Mouse (Mus musculus): ENCODE measurements around the gene Samd8. TPM values are rescaled to one million over a fixed set of nuclear protein-coding genes. Genes with fewer than 3 reads are reported as not detected.

Gene Samd8
- total RNA-seq, 1 experiment = 31.4 TPM

GRCm38 (mm10) chr14:21729936-21730335 lies 20.4 kb upstream of the Samd8 start:
- no peak overlapping the region for H3K4me3 ChIP-seq (ENCODE audit: insufficient read depth in 1 of 2, low read depth in 1 of 2, low read length in 2 of 2, poor library complexity in 1 of 2, severe bottlenecking in 1 of 2)
- no peaks in the 10 kb centered on the region for H3K36me3 ChIP-seq (ENCODE audit: control insufficient read depth, insufficient read depth, low read length, poor library complexity, severe bottlenecking)
- no peak overlapping the region for H3K9ac ChIP-seq (ENCODE audit: insufficient read depth, low read depth, low read length, poor library complexity, severe bottlenecking)
- no peak overlapping the region for H3K27ac ChIP-seq (ENCODE audit: insufficient read depth, low read depth, low read length, poor library complexity, severe bottlenecking)
- DNase-seq (ENCODE audit: low read depth, low spot score) = no peak
- no peaks in the 10 kb centered on the region for H3K4me1 ChIP-seq (ENCODE audit: control insufficient read depth in 2 of 2, insufficient read depth in 2 of 2, low read length in 2 of 2, poor library complexity in 1 of 2)
- in situ Hi-C loops (cut with MboI; ENCODE audit: low sequenced_read_pairs in 2 of 2, unreplicated experiment in 2 of 2) = loop anchor here (10.0 to 25.0 kb wide), 2 partner anchors 585 to 593 kb away; no protein-coding TSS in a partner anchor
- no peaks in the 10 kb centered on the region for H3K9me3 ChIP-seq (ENCODE audit: control insufficient read depth, insufficient read depth, low read depth, low read length)
- TF ChIP-seq CHD2 (IDR thresholded peaks at IDR 0.05; ENCODE audit: low read depth, low read length) = no peak
- no peak for TF ChIP-seq HCFC1 (IDR thresholded peaks at IDR 0.05; ENCODE audit: borderline replicate concordance, insufficient read depth, low read length)
- no peak for TF ChIP-seq MAFK (IDR thresholded peaks at IDR 0.05; ENCODE audit: insufficient read depth, low read depth, low read length)
- no peak for TF ChIP-seq ZNF384 (IDR thresholded peaks at IDR 0.05; ENCODE audit: low read depth, low read length)
- TF ChIP-seq ZC3H11A (IDR thresholded peaks at IDR 0.05; ENCODE audit: borderline replicate concordance, low read depth, low read length) = no peak

- no peak for DNase-seq (ENCODE audit: low read depth, low spot score)
These were observed 17.0 kb upstream of the Samd8 start for GRCm38 (mm10) chr14:21733131-21733905.

DNA sequence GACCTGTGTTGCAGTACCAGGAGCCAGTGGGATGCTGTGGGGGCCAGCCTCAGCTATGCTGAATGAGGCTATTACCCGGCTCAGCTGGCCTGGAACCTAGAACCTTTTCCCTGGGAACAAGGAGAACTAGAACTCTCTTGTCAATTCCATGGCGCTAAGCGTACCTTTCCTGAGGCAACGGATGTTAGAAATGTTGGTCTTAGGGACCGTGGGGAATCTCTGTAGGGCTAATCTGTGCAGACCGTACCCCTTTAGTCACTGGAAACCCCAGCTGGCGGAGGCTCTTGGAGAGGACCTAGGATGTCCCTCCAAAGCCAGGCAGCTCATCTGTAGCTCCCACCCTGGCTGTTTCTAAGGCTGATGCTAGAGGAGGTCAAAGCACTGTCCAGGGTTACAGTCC lies 10.0 kb upstream of the Samd8 start:
- TF ChIP-seq MAFK (IDR thresholded peaks at IDR 0.05; ENCODE audit: insufficient read depth, low read depth, low read length) (no peak), HCFC1 (IDR thresholded peaks at IDR 0.05; ENCODE audit: borderline replicate concordance, insufficient read depth, low read length) (no peak), ZC3H11A (IDR thresholded peaks at IDR 0.05; ENCODE audit: borderline replicate concordance, low read depth, low read length) (no peak), ZNF384 (IDR thresholded peaks at IDR 0.05; ENCODE audit: low read depth, low read length) (no peak), CHD2 (IDR thresholded peaks at IDR 0.05; ENCODE audit: low read depth, low read length) (no peak)
- in situ Hi-C loops (cut with MboI; ENCODE audit: low sequenced_read_pairs in 2 of 2, unreplicated experiment in 2 of 2) = loop anchor here in 1 of 2 experiments (25.0 kb wide), 1 partner anchor 603 kb away; no protein-coding TSS in a partner anchor
- Histone ChIP-seq H3K9me3 (ENCODE audit: control insufficient read depth, insufficient read depth, low read depth, low read length) (no peaks in the 10 kb centered on the region), H3K36me3 (ENCODE audit: control insufficient read depth, insufficient read depth, low read length, poor library complexity, severe bottlenecking) (no peaks in the 10 kb centered on the region), H3K9ac (ENCODE audit: insufficient read depth, low read depth, low read length, poor library complexity, severe bottlenecking) (no peak overlapping the region), H3K4me3 (ENCODE audit: insufficient read depth in 1 of 2, low read depth in 1 of 2, low read length in 2 of 2, poor library complexity in 1 of 2, severe bottlenecking in 1 of 2) (no peak overlapping the region), H3K4me1 (ENCODE audit: control insufficient read depth in 2 of 2, insufficient read depth in 2 of 2, low read length in 2 of 2, poor library complexity in 1 of 2) (no peaks in the 10 kb centered on the region), H3K27ac (ENCODE audit: insufficient read depth, low read depth, low read length, poor library complexity, severe bottlenecking) (no peak overlapping the region)
- DNase-seq (ENCODE audit: low read depth, low spot score) = no peak

More at GRCm38 (mm10) chr14:21733131-21733905, 17.0 kb upstream of the Samd8 start:
- TF ChIP-seq CHD2 (IDR thresholded peaks at IDR 0.05; ENCODE audit: low read depth, low read length) (no peak), ZC3H11A (IDR thresholded peaks at IDR 0.05; ENCODE audit: borderline replicate concordance, low read depth, low read length) (no peak), ZNF384 (IDR thresholded peaks at IDR 0.05; ENCODE audit: low read depth, low read length) (no peak), MAFK (IDR thresholded peaks at IDR 0.05; ENCODE audit: insufficient read depth, low read depth, low read length) (no peak), HCFC1 (IDR thresholded peaks at IDR 0.05; ENCODE audit: borderline replicate concordance, insufficient read depth, low read length) (no peak)
- in situ Hi-C loops (cut with MboI; ENCODE audit: low sequenced_read_pairs in 2 of 2, unreplicated experiment in 2 of 2) = loop anchor here (10.0 to 25.0 kb wide), 2 partner anchors 589 to 596 kb away; no protein-coding TSS in a partner anchor
- H3K9ac ChIP-seq (ENCODE audit: insufficient read depth, low read depth, low read length, poor library complexity, severe bottlenecking) = no peak overlapping the region
- no peaks in the 10 kb centered on the region for H3K4me1 ChIP-seq (ENCODE audit: control insufficient read depth in 2 of 2, insufficient read depth in 2 of 2, low read length in 2 of 2, poor library complexity in 1 of 2)
- H3K36me3 ChIP-seq (ENCODE audit: control insufficient read depth, insufficient read depth, low read length, poor library complexity, severe bottlenecking) = no peaks in the 10 kb centered on the region
- H3K9me3 ChIP-seq (ENCODE audit: control insufficient read depth, insufficient read depth, low read depth, low read length) = no peaks in the 10 kb centered on the region
- H3K27ac ChIP-seq (ENCODE audit: insufficient read depth, low read depth, low read length, poor library complexity, severe bottlenecking) = no peak overlapping the region
- no peak overlapping the region for H3K4me3 ChIP-seq (ENCODE audit: insufficient read depth in 1 of 2, low read depth in 1 of 2, low read length in 2 of 2, poor library complexity in 1 of 2, severe bottlenecking in 1 of 2)

GRCm38 (mm10) chr14:21741314-21741713 lies 9.0 kb upstream of the Samd8 start:
- H3K9ac ChIP-seq (ENCODE audit: insufficient read depth, low read depth, low read length, poor library complexity, severe bottlenecking) = no peak overlapping the region

More at GRCm38 (mm10) chr14:21741314-21741713, 9.0 kb upstream of the Samd8 start:
- in situ Hi-C loops (cut with MboI; ENCODE audit: low sequenced_read_pairs in 2 of 2, unreplicated experiment in 2 of 2) = loop anchor here in 1 of 2 experiments (25.0 kb wide), 1 partner anchor 604 kb away; no protein-coding TSS in a partner anchor
- H3K4me3 ChIP-seq (ENCODE audit: insufficient read depth in 1 of 2, low read depth in 1 of 2, low read length in 2 of 2, poor library complexity in 1 of 2, severe bottlenecking in 1 of 2) = no peak overlapping the region
- no peak for DNase-seq (ENCODE audit: low read depth, low spot score)
- TF ChIP-seq CHD2 (IDR thresholded peaks at IDR 0.05; ENCODE audit: low read depth, low read length) (no peak), ZNF384 (IDR thresholded peaks at IDR 0.05; ENCODE audit: low read depth, low read length) (no peak), HCFC1 (IDR thresholded peaks at IDR 0.05; ENCODE audit: borderline replicate concordance, insufficient read depth, low read length) (no peak), ZC3H11A (IDR thresholded peaks at IDR 0.05; ENCODE audit: borderline replicate concordance, low read depth, low read length) (no peak), MAFK (IDR thresholded peaks at IDR 0.05; ENCODE audit: insufficient read depth, low read depth, low read length) (no peak)
- no peak overlapping the region for H3K27ac ChIP-seq (ENCODE audit: insufficient read depth, low read depth, low read length, poor library complexity, severe bottlenecking)
- no peaks in the 10 kb centered on the region for H3K4me1 ChIP-seq (ENCODE audit: control insufficient read depth in 2 of 2, insufficient read depth in 2 of 2, low read length in 2 of 2, poor library complexity in 1 of 2)
- no peaks in the 10 kb centered on the region for H3K36me3 ChIP-seq (ENCODE audit: control insufficient read depth, insufficient read depth, low read length, poor library complexity, severe bottlenecking)
- H3K9me3 ChIP-seq (ENCODE audit: control insufficient read depth, insufficient read depth, low read depth, low read length) = no peaks in the 10 kb centered on the region

Data from ES-E14 (cell line).